Mouse (Mus musculus): ENCODE results near the gene Bag2.

DNA sequence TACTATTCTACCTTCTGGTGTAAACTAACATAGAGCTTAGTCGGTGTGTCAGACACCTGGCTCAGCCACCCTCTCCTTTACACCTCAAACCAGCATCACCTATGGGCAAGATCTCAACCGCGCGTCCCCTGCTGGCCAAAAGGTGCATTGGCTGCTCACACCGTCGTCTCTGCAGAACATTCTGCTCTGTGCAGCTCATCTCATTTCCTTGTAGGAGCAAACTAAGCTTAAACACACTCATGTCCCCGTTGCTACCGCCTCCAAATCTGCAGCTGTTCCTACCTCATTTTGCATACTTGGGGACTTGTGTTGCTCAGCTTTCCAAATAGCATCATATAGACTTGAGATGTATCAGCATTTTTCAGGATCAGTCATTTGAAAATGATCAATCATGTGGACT lies 14.7 kb downstream of the Bag2 start:
- TF ChIP-seq CTCF (conservative IDR thresholded peaks at IDR 0.05; ENCODE audit: insufficient read depth, insufficient read length, low read depth, low read length): peak; percentile 87
- no peak for TF ChIP-seq POLR2A (IDR thresholded peaks at IDR 0.05; ENCODE audit: low read depth, low read length)
